Mouse (Mus musculus) heart, embryonic 16.5 days (tissue): ENCODE results near the gene Dnaja1. TPM values are rescaled to one million over a fixed set of nuclear protein-coding genes. Genes with fewer than 3 reads are reported as not detected.

ENCODE experiments used
- ATAC-seq: fragments of 200-750 bp; cut with Nextera tagmentation; replicated peaks from 2 replicates; pipeline ENCODE4 v1.8.0; 2017; ENCODE audit warnings: moderate number of reproducible peaks; ENCODE audit not compliant: insufficient read depth, low FRiP score; ENCODE audit errors: extremely low read depth
- H3K27ac ChIP-seq: fragments of 300-500 bp; sonication (generic); 2 replicates; pipeline ENCODE4 v1.5.1; 2014; ENCODE audit warnings: mild to moderate bottlenecking, low read length, control low read depth, moderate library complexity
- H3K27me3 ChIP-seq: fragments of 300-500 bp; sonication (generic); 2 replicates; pipeline ENCODE4 v1.6.1; 2014; ENCODE audit warnings: low read length, mixed read lengths; ENCODE audit not compliant: control insufficient read depth, insufficient read depth
- H3K36me3 ChIP-seq: fragments of 300-500 bp; sonication (generic); 2 replicates; pipeline ENCODE4 v1.6.1; 2014; ENCODE audit not compliant: control insufficient read depth, insufficient read depth
- H3K4me1 ChIP-seq: fragments of 300-500 bp; sonication (generic); 2 replicates; pipeline ENCODE4 v1.6.1; 2014; ENCODE audit warnings: low read length, mixed read lengths; ENCODE audit not compliant: control insufficient read depth, insufficient read depth
- H3K4me2 ChIP-seq: fragments of 300-500 bp; sonication (generic); 2 replicates; pipeline ENCODE4 v1.6.1; 2014; ENCODE audit warnings: low read depth, mild to moderate bottlenecking, control low read depth, low read length
- H3K4me3 ChIP-seq: fragments of 300-500 bp; sonication (generic); 2 replicates; pipeline ENCODE4 v1.5.1; 2014; ENCODE audit warnings: mild to moderate bottlenecking, control low read depth, low read length
- H3K9ac ChIP-seq: fragments of 300-500 bp; sonication (generic); 2 replicates; pipeline ENCODE4 v1.6.1; 2014; ENCODE audit warnings: low read length, control low read depth
- H3K9me3 ChIP-seq: fragments of 300-500 bp; sonication (generic); replicated peaks from 2 replicates; pipeline ENCODE4 v1.6.1; 2016; ENCODE audit warnings: low read length; ENCODE audit not compliant: control insufficient read depth
- WGBS: fragments of 180-500 bp; shearing (Covaris S2); extraction: QIAGEN DNeasy Blood & Tissue Kit; methylation state at CpG from one replicate; pipeline ENCODE4 v1.1.7; 2014; 5-methylcytosine and 5-hydroxymethylcytosine counted together
- polyA plus RNA-seq: library from polyadenylated mRNA; unstranded; fragments of >200 nt; fragmentation: Nextera tagmentation; extraction: Ambion mirVana; gene quantifications from 2 replicates; pipeline ENCODE4 v1.2.1, GENCODE M21; 2015

Gene Dnaja1
- polyA plus RNA-seq, 1 experiment from 2014 or later, result 262 TPM

GRCm38 (mm10) chr4:40725141-40725540 lies 3.2 kb downstream of the Dnaja1 start:
- Histone ChIP-seq H3K9ac (no peak overlapping the region), H3K27ac (no peak overlapping the region), H3K4me3 (0 out of 2 replicates have a peak overlapping the region, but pooled peaks have one; percentile 10), H3K4me1 (peaks cover 22% of the 10 kb centered on the region), H3K36me3 (peaks cover 31% of the 10 kb centered on the region), H3K9me3 (no peaks in the 10 kb centered on the region), H3K4me2 (peak overlapping the region; percentile 82), H3K27me3 (no peaks in the 10 kb centered on the region)
- 77% methylated on average over 7 of the region's 7 CpGs for WGBS
- no peak for ATAC-seq

GRCm38 (mm10) chr4:40725554-40725953 lies 3.6 kb downstream of the Dnaja1 start:
- H3K36me3 ChIP-seq, result peaks cover 34% of the 10 kb centered on the region
- H3K9me3 ChIP-seq, result no peaks in the 10 kb centered on the region
- no peak overlapping the region for H3K4me3 ChIP-seq
- no peaks in the 10 kb centered on the region for H3K27me3 ChIP-seq
- H3K4me1 ChIP-seq, result peaks cover 22% of the 10 kb centered on the region
- H3K4me2 ChIP-seq, result no peak overlapping the region
- ATAC-seq, result no peak
- no peak overlapping the region for H3K27ac ChIP-seq
- H3K9ac ChIP-seq, result no peak overlapping the region

- WGBS, result 90% methylated on average over 1 of the region's 1 CpGs
- Histone ChIP-seq H3K9ac (no peak overlapping the region), H3K9me3 (no peaks in the 10 kb centered on the region), H3K4me2 (no peak overlapping the region), H3K27me3 (no peaks in the 10 kb centered on the region), H3K27ac (no peak overlapping the region), H3K4me3 (no peak overlapping the region), H3K4me1 (peaks cover 14% of the 10 kb centered on the region), H3K36me3 (peaks cover 42% of the 10 kb centered on the region)
- no peak for ATAC-seq
Measured at GRCm38 (mm10) chr4:40727247-40727646, 5.3 kb downstream of the Dnaja1 start.

- Histone ChIP-seq H3K36me3 (peaks cover 59% of the 10 kb centered on the region), H3K9me3 (no peaks in the 10 kb centered on the region), H3K4me1 (0 out of 2 replicates have a peak, but pooled peaks cover 2% of the 10 kb centered on the region), H3K27me3 (no peaks in the 10 kb centered on the region), H3K4me3 (no peak overlapping the region), H3K27ac (no peak overlapping the region), H3K9ac (no peak overlapping the region), H3K4me2 (no peak overlapping the region)
- no peak for ATAC-seq
Measured at GRCm38 (mm10) chr4:40731262-40731661, 9.3 kb downstream of the Dnaja1 start.

- Histone ChIP-seq H3K27me3 (no peaks in the 10 kb centered on the region), H3K9ac (no peak overlapping the region), H3K4me3 (no peak overlapping the region), H3K4me1 (0 out of 2 replicates have a peak, but pooled peaks cover 2% of the 10 kb centered on the region), H3K36me3 (peaks cover 40% of the 10 kb centered on the region), H3K4me2 (no peak overlapping the region), H3K27ac (peak overlapping the region; percentile 31; the same call in 1 of the 2 replicates), H3K9me3 (no peaks in the 10 kb centered on the region)
- 60% methylated on average over 1 of the region's 1 CpGs for WGBS
- ATAC-seq, result no peak
Measured at GRCm38 (mm10) chr4:40735351-40735750, 13.4 kb downstream of the Dnaja1 start.

GRCm38 (mm10) chr4:40757157-40757779 lies 35.3 kb downstream of the Dnaja1 start:
- peak; percentile 75 for ATAC-seq
- Histone ChIP-seq H3K27ac (peak overlapping the region; percentile 52; the same call in 1 of the 2 replicates), H3K27me3 (no peaks in the 10 kb centered on the region), H3K4me3 (peak overlapping the region; percentile 93), H3K4me1 (peaks cover 2% of the 10 kb centered on the region; the same call in 1 of the 2 replicates), H3K36me3 (peaks cover 21% of the 10 kb centered on the region), H3K4me2 (peak overlapping the region; percentile 68), H3K9ac (peak overlapping the region; percentile 89), H3K9me3 (no peaks in the 10 kb centered on the region)
- WGBS, result under 1% methylated on average over 37 of the region's 39 CpGs

GRCm38 (mm10) chr4:40757780-40758420 lies 36.0 kb downstream of the Dnaja1 start, which contains the start of gene Smu1:
Gene Smu1 (minus strand): TSS chr4:40757923.
- no peaks in the 10 kb centered on the region for H3K9me3 ChIP-seq
- peak within 1 kb of the TSS; percentile 68 for H3K4me2 ChIP-seq
- H3K36me3 ChIP-seq, result peaks cover 16% of the 10 kb centered on the region
- H3K9ac ChIP-seq, result peak within 1 kb of the TSS; percentile 89
- peak; percentile 96 for ATAC-seq
- H3K27ac ChIP-seq, result peak within 1 kb of the TSS; percentile 52; the same call in 1 of the 2 replicates
- H3K4me3 ChIP-seq, result peak within 1 kb of the TSS; percentile 93
- peaks cover 2% of the 10 kb centered on the region; the same call in 1 of the 2 replicates for H3K4me1 ChIP-seq
- H3K27me3 ChIP-seq, result no peaks in the 10 kb centered on the region
- WGBS, result under 1% methylated on average over 40 of the region's 40 CpGs

- Histone ChIP-seq H3K27me3 (no peaks in the 10 kb centered on the region), H3K4me3 (no peak overlapping the region), H3K27ac (no peak overlapping the region), H3K4me2 (no peak overlapping the region), H3K36me3 (peaks cover 2% of the 10 kb centered on the region; the same call in 1 of the 2 replicates), H3K9ac (no peak overlapping the region), H3K4me1 (peaks cover 2% of the 10 kb centered on the region; the same call in 1 of the 2 replicates), H3K9me3 (no peaks in the 10 kb centered on the region)
- no peak for ATAC-seq
- WGBS, result 36% methylated on average over 5 of the region's 5 CpGs
Measured at GRCm38 (mm10) chr4:40759876-40760275, 37.9 kb downstream of the Dnaja1 start.
